Mouse (Mus musculus): Measurements from ENCODE around the gene Chn2.

GRCm38 (mm10) chr6:54313071-54313470 lies 273.7 kb downstream of the Chn2 start:
- TF ChIP-seq POLR2A (IDR thresholded peaks at IDR 0.05; ENCODE audit: borderline replicate concordance, extremely low read depth, insufficient read depth, insufficient read length, poor library complexity, severe bottlenecking) (no peak), CTCF (IDR thresholded peaks at IDR 0.05; ENCODE audit: borderline replicate concordance, extremely low read depth, insufficient read depth, insufficient read length) (no peak)
